Mouse (Mus musculus) myocyte (in vitro differentiated cells): ENCODE measurements around the gene Plau.

ENCODE experiments used
- CEBPB ChIP-seq: IDR thresholded peaks from 2 replicates; pipeline ENCODE4 v1.6.1; 2011; ENCODE audit warnings: mild to moderate bottlenecking, moderate library complexity; ENCODE audit not compliant: poor library complexity, insufficient read depth, severe bottlenecking
- E2F4 ChIP-seq: IDR thresholded peaks from one replicate; pipeline ENCODE4 v1.6.1; 2011; ENCODE audit warnings: mild to moderate bottlenecking, control low read depth, moderate library complexity; ENCODE audit not compliant: insufficient read depth
- MAX ChIP-seq: IDR thresholded peaks from one replicate; pipeline ENCODE4 v1.6.1; 2011; ENCODE audit warnings: low read depth, mild to moderate bottlenecking, control low read depth
- MYOD1 ChIP-seq, 3 experiments: IDR thresholded peaks; one replicate each; pipeline ENCODE4 v1.6.1; 2011; ENCODE audit warnings: control low read depth in 2 of 3, low read depth in 2 of 3, mild to moderate bottlenecking in 2 of 3, moderate library complexity in 1 of 3; ENCODE audit not compliant: insufficient read length in 2 of 3, control insufficient read depth in 1 of 3
- MYOG ChIP-seq, 3 experiments: IDR thresholded peaks; one replicate each; pipeline ENCODE4 v1.6.1; 2011; ENCODE audit warnings: control low read depth in 2 of 3, low read depth in 2 of 3, mild to moderate bottlenecking in 2 of 3; ENCODE audit not compliant: insufficient read length in 2 of 3, control insufficient read depth in 1 of 3, insufficient read depth in 1 of 3
- POLR2A ChIP-seq: IDR thresholded peaks from one replicate; pipeline ENCODE4 v1.6.1; 2011; ENCODE audit warnings: low read depth, mild to moderate bottlenecking, control low read depth, moderate library complexity; ENCODE audit not compliant: insufficient read length
- POLR2AphosphoS2 ChIP-seq: IDR thresholded peaks from one replicate; pipeline ENCODE4 v1.6.1; 2011; ENCODE audit warnings: low read depth, control low read depth; ENCODE audit not compliant: insufficient read length
- REST ChIP-seq: IDR thresholded peaks from one replicate; pipeline ENCODE4 v1.6.1; 2011; ENCODE audit warnings: mild to moderate bottlenecking, control low read depth, moderate library complexity; ENCODE audit not compliant: insufficient read depth, insufficient read length
- SRF ChIP-seq: IDR thresholded peaks from one replicate; pipeline ENCODE4 v1.6.1; 2011; ENCODE audit warnings: low read depth; ENCODE audit not compliant: control insufficient read depth, insufficient read length
- TCF12 ChIP-seq: IDR thresholded peaks from one replicate; pipeline ENCODE4 v1.6.1; 2011; ENCODE audit warnings: mild to moderate bottlenecking, control low read depth; ENCODE audit not compliant: poor library complexity, insufficient read depth, severe bottlenecking
- TCF3 ChIP-seq: IDR thresholded peaks from one replicate; pipeline ENCODE4 v1.6.1; 2011; ENCODE audit warnings: low read depth, control low read depth; ENCODE audit not compliant: insufficient read length
- USF1 ChIP-seq: IDR thresholded peaks from one replicate; pipeline ENCODE4 v1.6.1; 2011; ENCODE audit warnings: low read depth, mild to moderate bottlenecking, control low read depth, moderate library complexity

- TF ChIP-seq POLR2A (no peak), MYOG (IDR thresholded peaks at IDR 0.05; ENCODE audit: control insufficient read depth in 1 of 3, insufficient read depth in 1 of 3, insufficient read length in 2 of 3, low read depth in 2 of 3) (no peak), TCF3 (no peak), MAX (no peak), USF1 (no peak), TCF12 (no peak), E2F4 (no peak), CEBPB (no peak), POLR2AphosphoS2 (no peak), SRF (no peak), MYOD1 (IDR thresholded peaks at IDR 0.05; ENCODE audit: control insufficient read depth in 1 of 3, insufficient read length in 2 of 3, low read depth in 2 of 3) (no peak), REST (no peak)
These were observed 6.7 kb upstream of the Plau start for GRCm38 (mm10) chr14:20829523-20830366.
